Mouse (Mus musculus) MEL (cell line): Measurements from ENCODE around the gene Usp32. TPM values are rescaled to one million over a fixed set of nuclear protein-coding genes. Genes with fewer than 3 reads are reported as not detected.

Experiments used
- DNase-seq: peaks from one replicate; pipeline ENCODE4 v3.0.0; 2011; ENCODE audit warnings: low read depth, low spot score
- H3K27ac ChIP-seq: 2 replicates; pipeline ENCODE4 v1.5.1; 2012; ENCODE audit warnings: low read depth, mild to moderate bottlenecking, control low read depth, low read length, moderate library complexity; ENCODE audit not compliant: control insufficient read depth
- H3K27me3 ChIP-seq, 2 experiments: fragments of 150-350 bp in 1 of 2; sonication (generic) in 1 of 2; 2 replicates each; pipeline ENCODE4 v1.6.1; 2012; ENCODE audit warnings: low read length in 2 of 2, mild to moderate bottlenecking in 2 of 2, improper control_type of control experiment in 1 of 2, moderate library complexity in 1 of 2; ENCODE audit not compliant: insufficient read depth in 2 of 2, control insufficient read depth in 1 of 2
- H3K36me3 ChIP-seq, 2 experiments: 2 replicates each; pipeline ENCODE4 v1.6.1; 2012 to 2014; ENCODE audit warnings: low read length in 2 of 2, improper control_type of control experiment in 1 of 2, inconsistent platforms in 1 of 2, mild to moderate bottlenecking in 1 of 2; ENCODE audit not compliant: insufficient read depth in 2 of 2, control insufficient read depth in 1 of 2
- H3K4me1 ChIP-seq, 2 experiments: fragments of 150-350 bp in 1 of 2; sonication (generic) in 1 of 2; 2 replicates each; pipeline ENCODE4 v1.6.1; 2012; ENCODE audit warnings: low read length in 2 of 2, improper control_type of control experiment in 1 of 2, mild to moderate bottlenecking in 1 of 2; ENCODE audit not compliant: insufficient read depth in 2 of 2, control insufficient read depth in 1 of 2
- H3K4me3 ChIP-seq, 2 experiments: fragments of 150-350 bp in 1 of 2; sonication (generic) in 1 of 2; 2 replicates each; pipeline ENCODE4 v1.5.1; 2012; ENCODE audit warnings: low read depth in 2 of 2, low read length in 2 of 2, mild to moderate bottlenecking in 2 of 2, moderate library complexity in 2 of 2, control low read depth in 1 of 2, improper control_type of control experiment in 1 of 2; ENCODE audit not compliant: control insufficient read depth in 1 of 2, insufficient read depth in 1 of 2
- H3K79me2 ChIP-seq: 2 replicates; pipeline ENCODE4 v1.6.1; 2012; ENCODE audit warnings: mild to moderate bottlenecking, low read length, moderate library complexity; ENCODE audit not compliant: control insufficient read depth, poor library complexity, insufficient read depth
- H3K9ac ChIP-seq: 2 replicates; pipeline ENCODE4 v1.6.1; 2012; ENCODE audit warnings: low read depth, mild to moderate bottlenecking, control low read depth, low read length, moderate library complexity; ENCODE audit not compliant: control insufficient read depth, poor library complexity, severe bottlenecking
- H3K9me3 ChIP-seq: fragments of 150-350 bp; sonication (generic); replicated peaks from 2 replicates; pipeline ENCODE4 v1.6.1; 2012; ENCODE audit warnings: mild to moderate bottlenecking, low read length, improper control_type of control experiment, moderate library complexity; ENCODE audit not compliant: insufficient read depth
- CHD1 ChIP-seq: IDR thresholded peaks from 2 replicates; pipeline ENCODE4 v1.6.1; 2012; ENCODE audit warnings: low read depth, mild to moderate bottlenecking, inconsistent platforms, low read length, improper control_type of control experiment
- CHD2 ChIP-seq: IDR thresholded peaks from 2 replicates; pipeline ENCODE4 v1.6.1; 2011; ENCODE audit warnings: low read length, improper control_type of control experiment
- ELF1 ChIP-seq: IDR thresholded peaks from 2 replicates; pipeline ENCODE4 v1.6.1; 2014; ENCODE audit warnings: low read depth, mild to moderate bottlenecking, inconsistent platforms, low read length, improper control_type of control experiment, moderate library complexity
- GABPA ChIP-seq: IDR thresholded peaks from 2 replicates; pipeline ENCODE4 v1.6.1; 2012; ENCODE audit warnings: low read depth, mild to moderate bottlenecking, inconsistent platforms, low read length, improper control_type of control experiment, moderate library complexity
- GATA1 ChIP-seq: IDR thresholded peaks from 2 replicates; pipeline ENCODE4 v1.6.1; 2011; ENCODE audit warnings: low read depth, low read length, improper control_type of control experiment
- MAZ ChIP-seq: IDR thresholded peaks from 2 replicates; pipeline ENCODE4 v1.6.1; 2012; ENCODE audit warnings: low read depth, mild to moderate bottlenecking, inconsistent platforms, low read length, improper control_type of control experiment
- NELFE ChIP-seq: IDR thresholded peaks from 2 replicates; pipeline ENCODE4 v1.6.1; 2011; ENCODE audit warnings: low read depth, low read length, improper control_type of control experiment
- NRF1 ChIP-seq: IDR thresholded peaks from 2 replicates; pipeline ENCODE4 v1.6.1; 2014; ENCODE audit warnings: low read depth, mild to moderate bottlenecking, inconsistent platforms, low read length, improper control_type of control experiment, moderate library complexity; ENCODE audit not compliant: poor library complexity, insufficient read depth, severe bottlenecking
- POLR2A ChIP-seq, 2 experiments: IDR thresholded peaks; 2 replicates each; pipeline ENCODE4 v1.6.1; 2011 to 2012; ENCODE audit warnings: low read length in 2 of 2, mild to moderate bottlenecking in 2 of 2, control low read depth in 1 of 2, improper control_type of control experiment in 1 of 2, low read depth in 1 of 2, moderate library complexity in 1 of 2; ENCODE audit not compliant: control insufficient read depth in 1 of 2, insufficient read depth in 1 of 2, poor library complexity in 1 of 2
- POLR2AphosphoS2 ChIP-seq: IDR thresholded peaks from 2 replicates; pipeline ENCODE4 v1.6.1; 2011; ENCODE audit warnings: low read length, improper control_type of control experiment
- POLR2AphosphoS5 ChIP-seq: IDR thresholded peaks from 2 replicates; pipeline ENCODE4 v1.6.1; 2012; ENCODE audit warnings: low read depth, borderline replicate concordance, mild to moderate bottlenecking, inconsistent platforms, low read length, moderate library complexity, mixed read lengths
- RCOR1 ChIP-seq: IDR thresholded peaks from 2 replicates; pipeline ENCODE4 v1.6.1; 2012; ENCODE audit warnings: low read depth, mild to moderate bottlenecking, inconsistent platforms, low read length, improper control_type of control experiment
- SMC3 ChIP-seq: IDR thresholded peaks from 2 replicates; pipeline ENCODE4 v1.6.1; 2011; ENCODE audit warnings: low read depth, low read length, improper control_type of control experiment
- TBP ChIP-seq: IDR thresholded peaks from 2 replicates; pipeline ENCODE4 v1.8.0; 2011; ENCODE audit warnings: low read depth, low read length, improper control_type of control experiment
- TCF12 ChIP-seq: IDR thresholded peaks from 2 replicates; pipeline ENCODE4 v1.6.1; 2014; ENCODE audit warnings: low read depth, mild to moderate bottlenecking, inconsistent platforms, low read length, improper control_type of control experiment, moderate library complexity
- ZKSCAN1 ChIP-seq: IDR thresholded peaks from 2 replicates; pipeline ENCODE4 v1.6.1; 2012; ENCODE audit warnings: low read depth, mild to moderate bottlenecking, inconsistent platforms, low read length, improper control_type of control experiment, moderate library complexity
- ZMIZ1 ChIP-seq: IDR thresholded peaks from 2 replicates; pipeline ENCODE4 v1.6.1; 2012; ENCODE audit warnings: low read depth, mild to moderate bottlenecking, inconsistent platforms, low read length, improper control_type of control experiment, moderate library complexity
- polyA plus RNA-seq, 2 experiments: library from polyadenylated mRNA; stranded (reverse) in 1 of 2; unstranded in 1 of 2; fragments of >175 nt in 1 of 2; fragments of >200 nt in 1 of 2; gene quantifications; 2 replicates each; pipeline versions ENCODE4 v1.2.1 to v1.2.4; 2012; ENCODE audit warnings: low replicate concordance in 2 of 2, low read depth in 1 of 2; ENCODE audit not compliant: insufficient read length in 2 of 2, insufficient read depth in 1 of 2, missing spikeins in 1 of 2
- total RNA-seq: library from RNA; depleted of rRNA; stranded (reverse); fragments of 300-350 nt; gene quantifications from 2 replicates; pipeline ENCODE4 v1.2.3, GENCODE M21; 2012

Usp32 gene
- total and polyA plus RNA-seq, 3 experiments, result 11.3 to 11.5 TPM; not detected in 1

- H3K27me3 ChIP-seq, result peaks cover 0 to 1% of the 10 kb centered on the region in 2 experiments; a peak in 2 of 4 replicates
- H3K9ac ChIP-seq, result no peak overlapping the region
- no peak overlapping the region for H3K27ac ChIP-seq
- H3K9me3 ChIP-seq, result no peaks in the 10 kb centered on the region
- no peaks in the 10 kb centered on the region for H3K79me2 ChIP-seq
- H3K4me1 ChIP-seq, result no peaks in the 10 kb centered on the region
- no peak for DNase-seq
- H3K36me3 ChIP-seq, result no peaks in the 10 kb centered on the region
- H3K4me3 ChIP-seq, result no peak overlapping the region
- no peak for TF ChIP-seq POLR2A (IDR thresholded peaks at IDR 0.05; ENCODE audit: control insufficient read depth in 1 of 2, insufficient read depth in 1 of 2, low read depth in 1 of 2, low read length in 2 of 2, poor library complexity in 1 of 2)
- no peak for TF ChIP-seq CHD2
- TF ChIP-seq ELF1, result no peak
- no peak for TF ChIP-seq GATA1
- TF ChIP-seq POLR2AphosphoS5, result no peak
- TF ChIP-seq TBP, result no peak
- no peak for TF ChIP-seq SMC3
- no peak for TF ChIP-seq POLR2AphosphoS2
Measured at GRCm38 (mm10) chr11:84963556-84963955, 176.4 kb downstream of the Usp32 start.

- Histone ChIP-seq H3K27me3 (peaks cover 0 to 1% of the 10 kb centered on the region in 2 experiments; a peak in 2 of 4 replicates), H3K4me1 (no peaks in the 10 kb centered on the region)
Measured at GRCm38 (mm10) chr11:84962536-84962935, 177.4 kb downstream of the Usp32 start.

GRCm38 (mm10) chr11:84961571-84961970 is 178.4 kb downstream of the Usp32 start:
- TF ChIP-seq TBP (no peak), NRF1 (no peak)
- H3K27me3 ChIP-seq, result peaks cover 0 to 1% of the 10 kb centered on the region in 2 experiments; a peak in 2 of 4 replicates

More at GRCm38 (mm10) chr11:84962536-84962935, 177.4 kb downstream of the Usp32 start:
- Histone ChIP-seq H3K4me3 (no peak overlapping the region), H3K27ac (no peak overlapping the region), H3K9me3 (no peaks in the 10 kb centered on the region), H3K36me3 (no peaks in the 10 kb centered on the region), H3K79me2 (no peaks in the 10 kb centered on the region), H3K9ac (no peak overlapping the region)
- TF ChIP-seq ZMIZ1 (no peak), GABPA (no peak), MAZ (no peak), CHD1 (no peak), TCF12 (no peak), RCOR1 (no peak), ZKSCAN1 (no peak), NELFE (no peak)
- no peak for DNase-seq

More at GRCm38 (mm10) chr11:84961571-84961970, 178.4 kb downstream of the Usp32 start:
- Histone ChIP-seq H3K9ac (no peak overlapping the region), H3K27ac (no peak overlapping the region), H3K79me2 (no peaks in the 10 kb centered on the region), H3K4me3 (no peak overlapping the region), H3K36me3 (no peaks in the 10 kb centered on the region), H3K4me1 (no peaks in the 10 kb centered on the region), H3K9me3 (no peaks in the 10 kb centered on the region)
- no peak for DNase-seq
